Mouse (Mus musculus) C2C12 (cell line): ENCODE data around the gene Crnn.

Source experiments
- CEBPB ChIP-seq: IDR thresholded peaks from one replicate; pipeline ENCODE4 v1.6.1; 2011; ENCODE audit warnings: low read depth, mild to moderate bottlenecking, control low read depth, moderate library complexity
- CTCF ChIP-seq: IDR thresholded peaks from one replicate; pipeline ENCODE4 v1.5.1; 2011; ENCODE audit not compliant: control insufficient read depth, insufficient read depth, insufficient read length
- MAX ChIP-seq: IDR thresholded peaks from one replicate; pipeline ENCODE4 v1.6.1; 2011; ENCODE audit warnings: mild to moderate bottlenecking, control low read depth
- MYOD1 ChIP-seq: IDR thresholded peaks from one replicate; pipeline ENCODE4 v1.6.1; 2011; ENCODE audit warnings: low read depth; ENCODE audit not compliant: control insufficient read depth, insufficient read length
- MYOG ChIP-seq: IDR thresholded peaks from one replicate; pipeline ENCODE4 v1.6.1; 2011; ENCODE audit not compliant: control insufficient read depth, insufficient read length; ENCODE audit errors: extremely low read depth

DNA sequence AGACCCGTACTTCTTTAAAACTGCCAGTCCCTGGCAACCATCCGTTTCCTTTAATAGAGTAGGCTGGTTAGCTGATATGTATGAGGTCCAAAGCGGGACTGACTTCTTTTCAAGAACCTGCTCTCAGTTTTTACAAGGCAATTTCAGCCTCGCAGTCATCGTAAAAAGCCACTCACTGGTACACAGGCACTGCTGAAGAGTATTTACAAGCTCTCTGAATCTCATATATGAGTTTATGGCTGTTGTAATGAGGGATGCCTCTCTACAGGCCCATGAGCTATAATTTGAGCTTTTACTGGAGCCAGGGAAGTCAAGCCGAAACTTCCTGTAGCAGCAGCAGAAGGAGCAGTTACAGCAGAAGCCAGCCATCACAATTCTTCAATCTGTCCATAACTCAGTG, 17.9 kb downstream of the Crnn start:
- TF ChIP-seq CTCF: no peak
- no peak for TF ChIP-seq MYOG
- TF ChIP-seq CEBPB: no peak
- TF ChIP-seq MAX: no peak
- TF ChIP-seq MYOD1: no peak
